Mouse (Mus musculus) brain, adult 2 months (tissue): ENCODE data around the gene Rgs2.

ENCODE experiments used
- DNase-seq: peaks from one replicate; pipeline ENCODE4 v3.0.0; 2011; ENCODE audit warnings: low read depth, low spot score

The Rgs2 gene

GRCm38 (mm10) chr1:143984988-143985625 is 18.9 kb downstream of the Rgs2 start:
- DNase-seq: no peak

- DNase-seq: no peak
These were observed 21.1 kb downstream of the Rgs2 start for GRCm38 (mm10) chr1:143982765-143983312.

GRCm38 (mm10) chr1:143982085-143982764 is 21.7 kb downstream of the Rgs2 start:
- no peak for DNase-seq

GRCm38 (mm10) chr1:143980811-143981210 is 23.1 kb downstream of the Rgs2 start:
- no peak for DNase-seq

GRCm38 (mm10) chr1:143974637-143975036 is 29.3 kb downstream of the Rgs2 start:
- DNase-seq: no peak

- no peak for DNase-seq
These were observed 41.7 kb downstream of the Rgs2 start for GRCm38 (mm10) chr1:143962301-143962700.

- DNase-seq: no peak
These were observed 43.6 kb downstream of the Rgs2 start for GRCm38 (mm10) chr1:143960340-143960739.

- DNase-seq: no peak
These were observed 47.9 kb downstream of the Rgs2 start for GRCm38 (mm10) chr1:143956090-143956489.

- no peak for DNase-seq
These were observed 51.1 kb downstream of the Rgs2 start for GRCm38 (mm10) chr1:143952841-143953240.
